Mouse (Mus musculus) ES-E14 (cell line): Measurements from ENCODE around the gene Dact1.

ENCODE experiments used
- CHD2 ChIP-seq: IDR thresholded peaks from 2 replicates; pipeline ENCODE4 v1.6.1; 2014; ENCODE audit warnings: mild to moderate bottlenecking, low read depth, low read length, inconsistent platforms
- HCFC1 ChIP-seq: IDR thresholded peaks from 2 replicates; pipeline ENCODE4 v1.6.1; 2012; ENCODE audit warnings: low read length, inconsistent platforms, borderline replicate concordance; ENCODE audit not compliant: insufficient read depth
- ZC3H11A ChIP-seq: IDR thresholded peaks from 2 replicates; pipeline ENCODE4 v1.6.1; 2012; ENCODE audit warnings: low read depth, mild to moderate bottlenecking, inconsistent platforms, low read length, borderline replicate concordance
- ZNF384 ChIP-seq: IDR thresholded peaks from 2 replicates; pipeline ENCODE4 v1.6.1; 2012; ENCODE audit warnings: low read depth, low read length, inconsistent platforms

DNA sequence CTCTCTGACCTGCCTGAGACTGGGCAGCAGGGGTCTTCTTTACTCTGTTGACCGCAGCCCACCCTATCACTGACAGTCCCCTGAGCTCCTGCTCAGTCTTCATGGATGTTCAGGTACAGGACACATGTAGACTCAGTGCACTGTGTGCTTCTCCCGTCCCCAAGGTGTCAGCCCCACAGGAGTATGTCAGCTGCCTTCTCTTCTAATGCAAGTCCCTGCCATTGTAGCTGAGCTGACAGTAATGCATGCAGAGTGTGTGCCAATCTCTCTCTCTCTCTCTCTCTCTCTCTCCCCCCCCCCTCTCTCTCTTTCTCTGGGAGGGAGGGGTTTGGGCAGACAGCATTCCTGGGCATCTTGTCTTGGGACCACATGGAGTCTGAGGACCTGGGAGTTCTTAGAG is 19.2 kb upstream of the Dact1 start:
- TF ChIP-seq ZNF384 (no peak), ZC3H11A (no peak), HCFC1 (no peak), CHD2 (no peak)
